Mouse (Mus musculus): ENCODE results near the gene Auts2.
A peak's percentile ranks its signal among the peaks of the same experiment; 100 is the strongest.

Gene Auts2

DNA sequence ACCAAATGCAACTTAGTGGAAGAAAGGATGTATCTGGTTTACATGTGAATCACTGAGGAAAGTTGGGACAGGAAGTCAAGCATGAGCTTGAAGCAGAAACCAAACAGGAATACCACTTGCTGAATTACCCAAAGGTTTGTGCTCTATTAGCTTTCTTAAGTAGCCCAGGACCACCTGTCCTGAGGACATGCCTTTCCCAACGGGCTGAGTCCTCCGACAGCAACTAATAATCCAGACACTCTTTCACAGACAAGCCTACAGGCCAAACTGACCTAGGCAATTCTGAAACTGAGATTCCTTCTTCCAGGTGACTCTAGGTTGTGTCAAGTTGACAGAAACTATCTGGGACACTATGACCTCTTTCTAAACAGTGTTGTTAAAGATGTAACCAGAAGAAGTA is 44.2 kb downstream of the Auts2 start:
- DNase-seq (ENCODE audit: low spot score): no peak

DNA sequence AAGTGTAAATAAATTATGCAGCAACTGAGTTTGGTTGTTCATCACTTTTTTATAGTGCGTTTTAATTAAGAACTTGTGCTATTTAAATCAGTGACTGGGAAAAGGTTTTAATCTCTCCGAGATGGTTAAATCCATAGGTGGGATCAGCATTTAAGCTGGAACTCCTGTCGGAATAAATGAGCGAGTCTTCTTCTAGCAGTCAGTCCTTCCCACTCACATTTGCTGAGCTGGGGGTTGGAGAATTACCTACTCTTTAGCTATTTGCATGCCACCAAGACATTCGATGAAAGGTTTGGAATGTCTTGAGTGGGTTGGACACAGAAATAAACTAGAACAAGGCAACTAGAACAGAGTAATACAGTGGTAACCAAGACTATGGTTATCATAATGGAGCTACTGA is 45.1 kb downstream of the Auts2 start:
- no peak for DNase-seq (ENCODE audit: low spot score)

DNA sequence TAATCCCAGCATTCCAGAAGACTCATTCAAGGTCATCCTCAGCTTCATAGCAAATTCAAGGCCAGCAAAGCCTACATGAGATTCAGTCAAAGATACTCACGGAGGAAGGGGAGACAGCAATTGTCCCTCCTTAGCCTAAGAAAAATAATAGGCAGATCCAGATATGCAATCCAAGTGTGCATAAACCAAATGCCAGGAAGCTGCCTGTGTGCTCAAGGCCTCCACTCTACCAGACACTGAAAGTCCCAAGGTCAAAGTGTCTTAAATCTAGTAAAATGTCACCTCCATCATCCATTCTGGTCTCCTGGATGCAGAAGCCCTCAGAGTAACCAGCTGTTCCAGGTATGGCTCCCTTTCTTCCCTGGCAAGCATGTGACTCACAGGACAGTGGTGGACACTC is 50.4 kb downstream of the Auts2 start:
- no peak for DNase-seq (ENCODE audit: low spot score)

- DNase-seq (ENCODE audit: low spot score): no peak
Observed at GRCm38 (mm10) chr5:132492040-132492439, 51.1 kb downstream of the Auts2 start.

DNA sequence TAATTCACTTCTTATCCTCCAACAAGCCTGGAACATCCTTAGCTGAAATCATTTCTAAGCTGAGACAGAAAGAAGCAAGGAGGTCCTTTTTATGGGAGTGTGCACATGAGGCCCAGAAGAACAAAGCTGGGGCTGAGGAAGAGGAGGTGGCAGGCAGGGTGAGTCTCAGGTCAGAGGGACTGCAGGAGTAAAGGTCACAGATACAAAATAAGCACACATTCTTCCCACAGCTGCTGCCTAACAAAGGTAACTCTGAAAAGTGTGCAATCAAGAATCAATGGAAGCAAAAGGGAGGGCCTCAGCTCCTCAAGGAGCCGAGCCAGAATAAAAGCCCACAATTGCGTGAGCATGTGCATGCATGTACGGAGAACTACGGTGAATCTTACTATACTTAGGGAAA is 51.6 kb downstream of the Auts2 start:
- DNase-seq (ENCODE audit: low spot score): no peak

- DNase-seq (ENCODE audit: low spot score): no peak
Observed at GRCm38 (mm10) chr5:132490326-132490725, 52.8 kb downstream of the Auts2 start.

GRCm38 (mm10) chr5:132489736-132490313 is 53.3 kb downstream of the Auts2 start:
- no peak for DNase-seq (ENCODE audit: low spot score)

DNA sequence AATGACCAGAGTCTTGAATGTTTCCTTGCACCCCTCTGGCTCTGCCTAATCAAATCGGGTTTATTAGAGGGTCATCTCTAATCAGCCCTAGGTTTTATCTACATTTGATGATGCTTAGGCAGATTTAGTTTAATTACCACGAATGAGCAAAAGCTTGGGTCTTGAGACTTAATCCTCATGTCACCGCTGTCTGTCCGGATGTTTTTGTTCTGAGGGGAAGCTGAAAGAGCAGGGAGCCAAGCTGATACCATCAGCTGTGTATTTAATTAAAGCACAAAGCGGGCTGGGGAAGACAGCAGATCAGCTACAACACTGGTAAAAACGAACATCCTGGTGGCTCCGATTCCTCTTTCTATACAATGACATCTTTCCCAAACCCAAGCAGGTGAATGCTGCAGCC is 56.3 kb downstream of the Auts2 start:
- no peak for DNase-seq (ENCODE audit: low spot score)

GRCm38 (mm10) chr5:132485994-132486393 is 57.1 kb downstream of the Auts2 start:
- DNase-seq (ENCODE audit: low spot score): no peak

- no peak for DNase-seq (ENCODE audit: low spot score)
Observed at GRCm38 (mm10) chr5:132485448-132485847, 57.7 kb downstream of the Auts2 start.

- no peak for DNase-seq (ENCODE audit: low spot score)
Observed at GRCm38 (mm10) chr5:132481476-132481875, 61.7 kb downstream of the Auts2 start.

DNA sequence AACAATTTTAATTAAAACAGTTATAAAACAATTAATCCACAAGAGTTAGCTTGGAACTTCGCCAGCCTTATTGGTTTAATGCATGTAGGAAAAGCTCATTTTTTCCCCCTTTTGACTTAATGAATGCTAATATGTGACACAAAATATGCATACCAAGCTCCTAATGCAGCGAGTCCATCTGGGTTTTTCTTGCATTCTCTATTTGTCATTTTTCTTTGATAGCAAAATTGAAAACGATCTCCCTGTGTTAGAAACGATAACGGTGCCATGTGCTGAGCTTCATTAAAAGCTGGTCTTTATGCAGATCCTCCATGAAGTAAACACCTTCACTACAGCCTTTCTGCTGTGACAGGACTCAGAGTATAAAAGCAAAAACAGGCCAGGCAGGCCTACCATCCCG is 62.7 kb downstream of the Auts2 start:
- no peak for DNase-seq (ENCODE audit: low spot score)

DNA sequence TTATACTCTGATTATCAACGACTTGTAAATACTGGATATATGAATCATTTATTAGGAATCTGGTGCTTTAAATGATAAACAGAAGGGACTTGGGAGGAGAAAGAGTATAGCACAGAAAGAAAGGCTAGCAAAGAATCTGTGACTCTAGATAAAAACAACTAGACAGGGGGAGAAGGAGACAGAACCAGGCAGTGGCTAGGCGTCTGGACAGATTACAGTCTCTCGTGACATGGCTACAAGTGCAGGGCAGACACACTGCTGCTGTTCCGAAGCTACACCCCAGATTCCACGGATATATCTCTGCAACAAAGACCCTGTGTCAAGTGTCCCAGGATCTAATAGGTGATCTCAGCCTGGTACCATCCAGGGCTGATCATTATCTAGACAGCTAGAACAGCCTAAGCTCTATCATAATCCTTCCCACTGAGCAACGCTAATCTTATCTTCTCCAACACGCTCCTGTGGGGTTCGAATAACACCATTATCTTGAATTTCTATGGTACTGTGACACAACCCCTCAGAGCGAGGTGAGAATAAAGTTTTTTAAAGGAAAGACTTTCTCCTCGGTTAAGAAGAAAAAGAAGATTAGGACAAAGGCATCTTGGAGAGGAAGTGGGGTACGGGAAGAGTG is 63.8 kb downstream of the Auts2 start:
- DNase-seq (ENCODE audit: low spot score): no peak

- no peak for DNase-seq (ENCODE audit: low spot score)
Observed at GRCm38 (mm10) chr5:132477533-132477932, 65.6 kb downstream of the Auts2 start.

DNA sequence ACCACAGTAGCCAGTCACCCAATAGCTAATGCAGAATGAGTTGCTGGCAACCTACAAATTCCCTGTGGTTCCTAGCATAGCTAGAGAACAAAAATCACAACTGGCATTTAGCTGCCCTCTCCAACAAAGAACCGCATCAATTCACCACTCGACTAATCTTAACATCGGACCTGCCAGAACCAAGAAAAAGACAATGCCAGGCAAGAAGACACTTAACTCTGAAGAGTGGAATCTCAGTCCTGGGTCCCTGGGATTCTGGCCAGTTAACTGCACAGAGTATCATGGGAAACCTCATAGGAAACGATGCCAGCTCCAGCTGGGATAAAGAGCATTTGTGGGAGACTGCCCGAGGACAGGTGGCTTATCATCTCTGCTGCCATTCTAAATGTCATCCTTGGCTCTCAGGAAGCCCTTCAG is 70.2 kb downstream of the Auts2 start:
- no peak for DNase-seq (ENCODE audit: low spot score)

DNA sequence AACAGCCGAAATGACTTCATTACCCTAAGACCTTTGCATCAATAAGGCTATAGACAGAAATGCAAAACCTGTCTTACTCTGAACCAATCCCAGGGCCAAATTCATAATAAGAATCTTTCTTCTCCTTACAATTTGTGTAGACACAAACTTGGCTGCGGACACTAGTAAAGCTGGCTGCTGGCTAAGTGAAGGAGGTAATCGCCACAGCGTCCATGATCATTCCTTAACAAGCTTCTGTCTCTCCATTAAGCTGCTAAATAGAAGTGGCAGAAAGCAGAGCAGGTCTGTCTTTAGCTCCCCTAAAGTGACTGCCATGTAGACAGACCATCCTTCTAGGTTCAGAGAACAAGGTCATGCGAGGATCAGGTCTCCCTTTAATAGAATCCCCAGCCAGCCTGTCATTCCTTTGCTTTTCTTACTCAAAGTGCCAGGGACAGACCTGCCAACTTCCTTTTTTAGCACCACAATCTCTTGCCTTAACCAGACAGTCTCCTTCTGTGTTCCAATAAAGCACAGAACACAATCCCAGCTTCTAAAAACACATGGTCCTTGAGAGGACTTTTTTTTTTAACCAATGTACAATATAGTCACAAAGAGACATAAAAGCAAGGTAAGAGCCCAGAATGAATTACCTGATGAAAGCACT is 70.8 kb downstream of the Auts2 start:
- DNase-seq (ENCODE audit: low spot score): no peak

GRCm38 (mm10) chr5:132467364-132467743 is 75.8 kb downstream of the Auts2 start:
- DNase-seq (ENCODE audit: low spot score): no peak

- DNase-seq (ENCODE audit: low spot score): peak; percentile 13
Observed at GRCm38 (mm10) chr5:132466427-132467363, 76.4 kb downstream of the Auts2 start.

- DNase-seq (ENCODE audit: low spot score): no peak
Observed at GRCm38 (mm10) chr5:132462560-132462959, 80.6 kb downstream of the Auts2 start.

GRCm38 (mm10) chr5:132458498-132458897 is 84.6 kb downstream of the Auts2 start:
- no peak for DNase-seq (ENCODE audit: low spot score)

GRCm38 (mm10) chr5:132452381-132452780 is 90.8 kb downstream of the Auts2 start:
- no peak for DNase-seq (ENCODE audit: low spot score)

DNA sequence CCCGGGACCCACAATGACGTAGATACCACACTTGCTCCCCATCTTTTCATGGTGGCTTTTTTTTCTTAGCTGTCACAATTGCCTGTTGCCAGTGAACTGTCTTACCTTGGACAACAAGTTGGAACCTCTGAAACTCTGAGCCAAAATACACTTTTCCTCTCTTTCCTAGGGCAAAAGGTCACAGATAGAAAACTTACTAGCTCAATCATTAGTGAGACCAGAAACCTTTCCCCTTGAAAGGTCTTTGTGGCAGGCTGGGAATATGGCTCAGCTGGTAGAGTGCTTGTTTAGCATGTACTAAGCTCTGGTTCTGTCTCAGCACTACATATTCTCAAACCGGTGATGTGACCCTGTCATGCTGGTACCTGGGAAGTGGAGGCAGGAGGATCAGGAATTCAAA is 93.1 kb downstream of the Auts2 start:
- DNase-seq (ENCODE audit: low spot score): no peak

All from urinary bladder, postnatal 14 days (tissue).